Mouse (Mus musculus): ENCODE measurements around the gene Zkscan2.

The Zkscan2 gene

GRCm38 (mm10) chr7:123442079-123442478, 58.2 kb downstream of the Zkscan2 start:
- DNase-seq (ENCODE audit: low read depth, low spot score), result no peak

- no peak for DNase-seq (ENCODE audit: low read depth, low spot score)
Observed at GRCm38 (mm10) chr7:123431206-123431605, 69.0 kb downstream of the Zkscan2 start.

- no peak for DNase-seq (ENCODE audit: low read depth, low spot score)
Observed at GRCm38 (mm10) chr7:123430411-123430705, 69.9 kb downstream of the Zkscan2 start.

- no peak for DNase-seq (ENCODE audit: low read depth, low spot score)
Observed at GRCm38 (mm10) chr7:123429624-123430410, 70.4 kb downstream of the Zkscan2 start.

All from ZHBTc4 (cell line).